Comparison of ENCODE assay signal across 16 mouse cellular contexts in the genomic region with DNA sequence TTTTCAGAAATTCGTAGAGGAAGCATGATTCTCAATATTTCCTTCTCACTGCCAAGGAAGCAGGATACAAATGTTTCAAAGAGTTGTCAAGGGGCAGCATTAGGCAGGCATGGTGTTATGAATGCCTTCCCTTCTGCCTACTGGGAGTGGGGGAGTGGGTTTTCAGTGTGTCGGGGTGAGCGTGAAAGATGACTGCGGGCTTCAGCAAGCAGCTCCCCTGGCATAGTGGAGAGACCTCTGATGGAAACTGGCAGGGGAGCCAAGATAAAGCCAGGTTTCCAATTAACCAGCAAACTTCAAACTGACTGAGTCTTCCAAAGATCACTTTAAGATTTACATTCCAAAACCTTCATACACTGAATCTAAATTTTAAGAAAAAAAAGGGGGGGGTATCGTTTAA. TPM values are rescaled to one million over a fixed set of nuclear protein-coding genes. Genes with fewer than 3 reads are reported as not detected.
DNase-seq lines count a peak whose midpoint lies in the region; ATAC-seq lines count a peak whose summit lies in the region.
"Had no signal": no experiment of that assay in that cellular context is flagged by ENCODE, and none has a peak within 500 bp of the region (broad histone marks: within the 10 kb centered on the region; RNA-seq: fewer than 3 reads in every experiment).

No protein-coding gene starts in this region.

- no peak for ATAC-seq in heart, embryonic 14.5 days (ENCODE audit: insufficient number of reproducible peaks, insufficient read depth, low FRiP score, low read depth)
- no peak for ATAC-seq in forebrain, embryonic 12.5 days (ENCODE audit: low FRiP score)
- no peak for ATAC-seq in hindbrain, embryonic 16.5 days
- ATAC-seq in neural tube, embryonic 14.5 days (ENCODE audit: low read depth), result no peak
- ATAC-seq: activated CD4-positive, CD25-positive, alpha-beta regulatory T cell, adult 4 months had no signal

- 28% methylated on average over 5 of the region's 5 CpGs for WGBS in heart, embryonic 14.5 days
- WGBS in forebrain, embryonic 12.5 days, result 15% methylated on average over 5 of the region's 5 CpGs
- 26% methylated on average over 5 of the region's 5 CpGs for WGBS in hindbrain, embryonic 16.5 days
- WGBS in neural tube, embryonic 14.5 days, result 21% methylated on average over 5 of the region's 5 CpGs

- peaks cover 22% of the 10 kb centered on the region for H3K27me3 ChIP-seq in heart, embryonic 14.5 days (ENCODE audit: control insufficient read depth, insufficient read depth, low read length)
- H3K27me3 ChIP-seq in forebrain, embryonic 12.5 days, result no peaks in the 10 kb centered on the region
- H3K27me3 ChIP-seq in hindbrain, embryonic 16.5 days (replicated peaks; ENCODE audit: control insufficient read depth, insufficient read depth, low read length), result no peaks in the 10 kb centered on the region
- H3K27me3 ChIP-seq in neural tube, embryonic 14.5 days (ENCODE audit: control insufficient read depth, insufficient read depth, low read length), result no peaks in the 10 kb centered on the region

- no peak overlapping the region for H3K27ac ChIP-seq in heart, embryonic 14.5 days (replicated peaks in 1 of 2; ENCODE audit: control insufficient read depth in 1 of 2, insufficient read depth in 1 of 2, low read depth in 2 of 2, low read length in 2 of 2)
- H3K27ac ChIP-seq in forebrain, embryonic 12.5 days, result peak overlapping the region; percentile 68
- H3K27ac ChIP-seq in hindbrain, embryonic 16.5 days (ENCODE audit: low read depth, low read length), result peak overlapping the region; percentile 59
- peak overlapping the region; percentile 62; the same call in 1 of the 2 replicates for H3K27ac ChIP-seq in neural tube, embryonic 14.5 days (ENCODE audit: low read depth, low read length)

- H3K36me3 ChIP-seq in heart, embryonic 14.5 days (ENCODE audit: control insufficient read depth, insufficient read depth, low read length), result no peaks in the 10 kb centered on the region
- no peaks in the 10 kb centered on the region for H3K36me3 ChIP-seq in forebrain, embryonic 12.5 days (replicated peaks)
- H3K36me3 ChIP-seq in hindbrain, embryonic 16.5 days (ENCODE audit: control insufficient read depth, insufficient read depth, low read length), result no peaks in the 10 kb centered on the region
- no peaks in the 10 kb centered on the region for H3K36me3 ChIP-seq in neural tube, embryonic 14.5 days (ENCODE audit: control insufficient read depth, insufficient read depth, low read length)

- no peak overlapping the region for H3K9ac ChIP-seq in heart, embryonic 14.5 days (ENCODE audit: low read length)
- H3K9ac ChIP-seq in forebrain, embryonic 12.5 days, result no peak overlapping the region
- H3K9ac ChIP-seq in hindbrain, embryonic 16.5 days (ENCODE audit: low read depth, low read length), result no peak overlapping the region
- no peak overlapping the region for H3K9ac ChIP-seq in neural tube, embryonic 14.5 days (replicated peaks; ENCODE audit: low read depth, low read length)
- H3K9ac ChIP-seq: liver, postnatal 0 days had no signal

- no peak overlapping the region for H3K4me3 ChIP-seq in heart, embryonic 14.5 days (ENCODE audit: control insufficient read depth in 1 of 2, insufficient read depth in 1 of 2, low read depth in 1 of 2, low read length in 2 of 2)
- H3K4me3 ChIP-seq in forebrain, embryonic 12.5 days (replicated peaks), result peak overlapping the region; percentile 16
- H3K4me3 ChIP-seq in hindbrain, embryonic 16.5 days (ENCODE audit: low read length), result peak overlapping the region; percentile 52
- H3K4me3 ChIP-seq in neural tube, embryonic 14.5 days (ENCODE audit: low read depth, low read length), result peak overlapping the region; percentile 39

- no peaks in the 10 kb centered on the region for H3K9me3 ChIP-seq in heart, embryonic 14.5 days (ENCODE audit: control insufficient read depth, low read length)
- H3K9me3 ChIP-seq in forebrain, embryonic 12.5 days, result no peaks in the 10 kb centered on the region
- H3K9me3 ChIP-seq in hindbrain, embryonic 16.5 days (ENCODE audit: control insufficient read depth, low read length), result no peaks in the 10 kb centered on the region
- H3K9me3 ChIP-seq in neural tube, embryonic 14.5 days (ENCODE audit: control insufficient read depth, low read length), result no peaks in the 10 kb centered on the region

- no peaks in the 10 kb centered on the region; a peak in 1 of 4 replicates for H3K4me1 ChIP-seq in heart, embryonic 14.5 days (ENCODE audit: control insufficient read depth in 2 of 2, insufficient read depth in 2 of 2, low read length in 2 of 2)
- H3K4me1 ChIP-seq in forebrain, embryonic 12.5 days, result peaks cover 2% of the 10 kb centered on the region; the same call in 1 of the 2 replicates
- no peaks in the 10 kb centered on the region for H3K4me1 ChIP-seq in hindbrain, embryonic 16.5 days (ENCODE audit: control insufficient read depth, insufficient read depth, low read depth, low read length)
- H3K4me1 ChIP-seq in neural tube, embryonic 14.5 days (ENCODE audit: control insufficient read depth, insufficient read depth, low read length), result no peaks in the 10 kb centered on the region

- DNase-seq in heart, adult 11 months, result no peak
- DNase-seq in thymus, postnatal 0 days (ENCODE audit: low spot score), result no peak
- no peak for DNase-seq in layer of hippocampus, postnatal 25 days (ENCODE audit: extremely low spot score in 1 of 2, low spot score in 1 of 2)
- no peak for DNase-seq in left cerebral cortex, adult 11 months (ENCODE audit: low spot score)
- DNase-seq: kidney, adult 18-20 months had no signal

- peak overlapping the region; percentile 73; the same call in 1 of the 2 replicates for H3K4me2 ChIP-seq in heart, embryonic 14.5 days (ENCODE audit: low read length)
- H3K4me2 ChIP-seq in forebrain, embryonic 12.5 days, result peak overlapping the region; percentile 54
- H3K4me2 ChIP-seq in hindbrain, embryonic 16.5 days (ENCODE audit: low read length), result peak overlapping the region; percentile 56
- peak overlapping the region; percentile 41 for H3K4me2 ChIP-seq in neural tube, embryonic 14.5 days (ENCODE audit: low read depth, low read length)

RNA-seq across cellular contexts. Expression of a gene that starts 0.7 kb away (rescaled TPM):
- polyA plus RNA-seq in heart, embryonic 14.5 days (2014; fragmentation: Nextera tagmentation; extraction: Ambion mirVana), result 0.11 and 0.30 TPM in 2 replicates
- polyA plus RNA-seq in forebrain, embryonic 12.5 days (2016; fragmentation: Nextera tagmentation; extraction: Ambion mirVana), result 14.2 and 16.5 TPM in 2 replicates
- polyA plus RNA-seq in hindbrain, embryonic 16.5 days (2015; fragmentation: Nextera tagmentation; extraction: Ambion mirVana), result 6.8 and 7.6 TPM in 2 replicates
- 5.8 and 8.4 TPM in 2 replicates for polyA plus RNA-seq in neural tube, embryonic 14.5 days (2014; fragmentation: Nextera tagmentation; extraction: Ambion mirVana)
- polyA plus RNA-seq in thymus, postnatal 0 days (2015; fragmentation: Nextera tagmentation; extraction: Ambion mirVana), result not detected in 2 replicates
- 1 to 10 TPM; 4.8 to 5.5 TPM for total RNA-seq in layer of hippocampus, postnatal 25 days (2021)
- total RNA-seq: common myeloid progenitor, adult 5-6 weeks; gastrocnemius, postnatal 14 days; MEL had no signal
- polyA plus RNA-seq: activated CD4-positive, CD25-positive, alpha-beta regulatory T cell, adult 4 months; C2C12; liver, postnatal 0 days; small intestine, adult 2 months had no signal

Comparison
In these comparisons a context has a peak if more than half of its experiments do, and no peak if none do; other contexts are left out.
1. H3K27ac ChIP-seq: peak in forebrain, embryonic 12.5 days (single experiment), hindbrain, embryonic 16.5 days (single experiment) and neural tube, embryonic 14.5 days (single experiment); none in heart, embryonic 14.5 days (0 of 2).
2. H3K4me3 ChIP-seq: peak in forebrain, embryonic 12.5 days (single experiment), hindbrain, embryonic 16.5 days (single experiment) and neural tube, embryonic 14.5 days (single experiment); none in heart, embryonic 14.5 days (0 of 2).
3. Peak in every context shown above with its lines, with median percentiles within 50 percentile points of each other: H3K4me2 ChIP-seq.